Mouse (Mus musculus): ENCODE measurements around the gene Abi2. TPM values are rescaled to one million over a fixed set of nuclear protein-coding genes. Genes with fewer than 3 reads are reported as not detected.
A peak's percentile ranks its signal among the peaks of the same experiment; 100 is the strongest.

Abi2 gene
- 55.0 and 58.0 TPM in 2 replicates for polyA plus RNA-seq (2015; fragmentation: Nextera tagmentation; extraction: Ambion mirVana)

GRCm38 (mm10) chr1:60409168-60409828 is at the start of gene Abi2:
Gene Abi2 (plus strand): TSS chr1:60409619.
- peak within 1 kb of the TSS; percentile 91 for H3K4me3 ChIP-seq
- H3K4me1 ChIP-seq, result peaks cover 26% of the 10 kb centered on the region
- H3K36me3 ChIP-seq (ENCODE audit: poor library complexity, severe bottlenecking), result no peaks in the 10 kb centered on the region
- under 1% methylated on average over 42 of the region's 69 CpGs for WGBS
- peak within 1 kb of the TSS; percentile 97 for H3K27ac ChIP-seq
- no peaks in the 10 kb centered on the region for H3K9me3 ChIP-seq (replicated peaks)
- H3K9ac ChIP-seq, result peak within 1 kb of the TSS; percentile 90
- ATAC-seq, result peak; percentile 93
- no peaks in the 10 kb centered on the region for H3K27me3 ChIP-seq
- H3K4me2 ChIP-seq, result peak within 1 kb of the TSS; percentile 68

- Histone ChIP-seq H3K27ac (no peak overlapping the region), H3K27me3 (no peaks in the 10 kb centered on the region), H3K4me3 (no peak overlapping the region), H3K36me3 (ENCODE audit: poor library complexity, severe bottlenecking) (peaks cover 13% of the 10 kb centered on the region; the same call in 1 of the 2 replicates), H3K9ac (no peak overlapping the region), H3K4me1 (no peaks in the 10 kb centered on the region), H3K9me3 (replicated peaks) (no peaks in the 10 kb centered on the region), H3K4me2 (no peak overlapping the region)
- ATAC-seq, result no peak
- WGBS, result 96% methylated on average over 1 of the region's 1 CpGs
Measured at GRCm38 (mm10) chr1:60361626-60362025, 47.8 kb upstream of the Abi2 start.

- H3K4me2 ChIP-seq, result no peak overlapping the region
- no peaks in the 10 kb centered on the region for H3K27me3 ChIP-seq
- 90% methylated on average over 1 of the region's 1 CpGs for WGBS
- H3K36me3 ChIP-seq (ENCODE audit: poor library complexity, severe bottlenecking), result peaks cover 44% of the 10 kb centered on the region
- ATAC-seq, result no peak
- no peaks in the 10 kb centered on the region for H3K9me3 ChIP-seq (replicated peaks)
- H3K27ac ChIP-seq, result no peak overlapping the region
- no peak overlapping the region for H3K4me3 ChIP-seq
- no peak overlapping the region for H3K9ac ChIP-seq
- H3K4me1 ChIP-seq, result no peaks in the 10 kb centered on the region
Measured at GRCm38 (mm10) chr1:60376556-60376955, 32.9 kb upstream of the Abi2 start.

GRCm38 (mm10) chr1:60381910-60382309 is 27.5 kb upstream of the Abi2 start:
- H3K27ac ChIP-seq, result no peak overlapping the region
- no peak overlapping the region for H3K4me2 ChIP-seq
- H3K4me1 ChIP-seq, result no peaks in the 10 kb centered on the region
- WGBS, result 97% methylated on average over 3 of the region's 3 CpGs
- peaks cover 29% of the 10 kb centered on the region for H3K36me3 ChIP-seq (ENCODE audit: poor library complexity, severe bottlenecking)
- H3K9ac ChIP-seq, result no peak overlapping the region
- no peak overlapping the region for H3K4me3 ChIP-seq
- H3K27me3 ChIP-seq, result no peaks in the 10 kb centered on the region
- no peak for ATAC-seq
- H3K9me3 ChIP-seq (replicated peaks), result no peaks in the 10 kb centered on the region

- 94% methylated on average over 1 of the region's 1 CpGs for WGBS
- ATAC-seq, result no peak
- H3K4me2 ChIP-seq, result no peak overlapping the region
- no peaks in the 10 kb centered on the region for H3K36me3 ChIP-seq (ENCODE audit: poor library complexity, severe bottlenecking)
- H3K4me3 ChIP-seq, result no peak overlapping the region
- H3K9me3 ChIP-seq (replicated peaks), result no peaks in the 10 kb centered on the region
- peaks cover 11% of the 10 kb centered on the region for H3K4me1 ChIP-seq
- H3K27ac ChIP-seq, result no peak overlapping the region
- H3K27me3 ChIP-seq, result no peaks in the 10 kb centered on the region
- no peak overlapping the region for H3K9ac ChIP-seq
Measured at GRCm38 (mm10) chr1:60404848-60405247, 4.6 kb upstream of the Abi2 start.

GRCm38 (mm10) chr1:60408501-60409167 is 785 bp upstream of the Abi2 start:
- Histone ChIP-seq H3K36me3 (ENCODE audit: poor library complexity, severe bottlenecking) (no peaks in the 10 kb centered on the region), H3K9ac (peak overlapping the region; percentile 90), H3K27me3 (no peaks in the 10 kb centered on the region), H3K4me3 (peak overlapping the region; percentile 91), H3K4me1 (peaks cover 26% of the 10 kb centered on the region), H3K4me2 (peak overlapping the region; percentile 68), H3K27ac (peak overlapping the region; percentile 97), H3K9me3 (replicated peaks) (no peaks in the 10 kb centered on the region)
- peak; percentile 56 for ATAC-seq
- WGBS, result 22% methylated on average over 13 of the region's 13 CpGs

- no peaks in the 10 kb centered on the region for H3K9me3 ChIP-seq (replicated peaks)
- ATAC-seq, result peak; percentile 82
Measured at GRCm38 (mm10) chr1:60409928-60410817, 754 bp downstream of the Abi2 start.

GRCm38 (mm10) chr1:60416724-60417123 is 7.3 kb downstream of the Abi2 start:
- no peaks in the 10 kb centered on the region for H3K27me3 ChIP-seq
- 72% methylated on average over 3 of the region's 3 CpGs for WGBS
- no peak overlapping the region for H3K4me3 ChIP-seq
- no peak overlapping the region for H3K27ac ChIP-seq
- no peaks in the 10 kb centered on the region for H3K9me3 ChIP-seq (replicated peaks)
- H3K4me1 ChIP-seq, result peaks cover 7% of the 10 kb centered on the region
- peaks cover 2% of the 10 kb centered on the region; the same call in 1 of the 2 replicates for H3K36me3 ChIP-seq (ENCODE audit: poor library complexity, severe bottlenecking)
- no peak for ATAC-seq
- H3K9ac ChIP-seq, result no peak overlapping the region
- no peak overlapping the region for H3K4me2 ChIP-seq

More at GRCm38 (mm10) chr1:60409928-60410817, 754 bp downstream of the Abi2 start:
- H3K9ac ChIP-seq, result peak overlapping the region; percentile 90
- 2% methylated on average over 42 of the region's 54 CpGs for WGBS
- H3K36me3 ChIP-seq (ENCODE audit: poor library complexity, severe bottlenecking), result no peaks in the 10 kb centered on the region
- H3K4me3 ChIP-seq, result peak overlapping the region; percentile 91
- peaks cover 26% of the 10 kb centered on the region for H3K4me1 ChIP-seq
- H3K27me3 ChIP-seq, result no peaks in the 10 kb centered on the region
- H3K27ac ChIP-seq, result peak overlapping the region; percentile 97
- H3K4me2 ChIP-seq, result peak overlapping the region; percentile 68

GRCm38 (mm10) chr1:60423882-60424281 is 14.5 kb downstream of the Abi2 start:
- WGBS, result 96% methylated on average over 1 of the region's 1 CpGs
- Histone ChIP-seq H3K27me3 (no peaks in the 10 kb centered on the region), H3K9me3 (replicated peaks) (no peaks in the 10 kb centered on the region), H3K36me3 (ENCODE audit: poor library complexity, severe bottlenecking) (no peaks in the 10 kb centered on the region), H3K9ac (no peak overlapping the region), H3K4me1 (no peaks in the 10 kb centered on the region), H3K4me2 (no peak overlapping the region), H3K27ac (no peak overlapping the region), H3K4me3 (no peak overlapping the region)
- no peak for ATAC-seq

GRCm38 (mm10) chr1:60428341-60428740 is 18.9 kb downstream of the Abi2 start:
- 86% methylated on average over 2 of the region's 2 CpGs for WGBS
- ATAC-seq, result no peak
- H3K27me3 ChIP-seq, result no peaks in the 10 kb centered on the region

GRCm38 (mm10) chr1:60428932-60429331 is 19.5 kb downstream of the Abi2 start:
- Histone ChIP-seq H3K9ac (no peak overlapping the region), H3K27ac (no peak overlapping the region), H3K4me1 (0 out of 2 replicates have a peak, but pooled peaks cover 4% of the 10 kb centered on the region), H3K4me3 (no peak overlapping the region), H3K4me2 (no peak overlapping the region), H3K36me3 (ENCODE audit: poor library complexity, severe bottlenecking) (no peaks in the 10 kb centered on the region), H3K9me3 (replicated peaks) (no peaks in the 10 kb centered on the region), H3K27me3 (no peaks in the 10 kb centered on the region)
- ATAC-seq, result no peak
- WGBS, result 67% methylated on average over 2 of the region's 2 CpGs

More at GRCm38 (mm10) chr1:60428341-60428740, 18.9 kb downstream of the Abi2 start:
- Histone ChIP-seq H3K9me3 (replicated peaks) (no peaks in the 10 kb centered on the region), H3K36me3 (ENCODE audit: poor library complexity, severe bottlenecking) (no peaks in the 10 kb centered on the region), H3K4me3 (no peak overlapping the region), H3K4me1 (0 out of 2 replicates have a peak, but pooled peaks cover 4% of the 10 kb centered on the region), H3K27ac (no peak overlapping the region), H3K4me2 (no peak overlapping the region), H3K9ac (no peak overlapping the region)

Measured in forebrain, embryonic 13.5 days (tissue).